Mouse (Mus musculus): ENCODE results near the gene Aqp1.

- TF ChIP-seq POLR2A (IDR thresholded peaks at IDR 0.05; ENCODE audit: control insufficient read depth, low read depth, low read length) (no peak), CTCF (IDR thresholded peaks at IDR 0.05; ENCODE audit: control insufficient read depth, insufficient read depth, insufficient replicate concordance, low read depth, low read length) (no peak)
These were observed 6.1 kb downstream of the Aqp1 start for GRCm38 (mm10) chr6:55342328-55342727.
